Mouse (Mus musculus) cerebellum, adult 8-10 months (tissue): ENCODE measurements at regions not wholly inside any gene's neighbourhood (a gene's known extent, or its start where the extent isn't known, plus 50 kb on each side); places are given as distances from the start of the nearest gene placed in this dataset.
A peak's percentile ranks its signal among the peaks of the same experiment; 100 is the strongest.

Experiments
- DNase-seq: peaks from one replicate; pipeline ENCODE4 v3.0.0; 2022

DNA sequence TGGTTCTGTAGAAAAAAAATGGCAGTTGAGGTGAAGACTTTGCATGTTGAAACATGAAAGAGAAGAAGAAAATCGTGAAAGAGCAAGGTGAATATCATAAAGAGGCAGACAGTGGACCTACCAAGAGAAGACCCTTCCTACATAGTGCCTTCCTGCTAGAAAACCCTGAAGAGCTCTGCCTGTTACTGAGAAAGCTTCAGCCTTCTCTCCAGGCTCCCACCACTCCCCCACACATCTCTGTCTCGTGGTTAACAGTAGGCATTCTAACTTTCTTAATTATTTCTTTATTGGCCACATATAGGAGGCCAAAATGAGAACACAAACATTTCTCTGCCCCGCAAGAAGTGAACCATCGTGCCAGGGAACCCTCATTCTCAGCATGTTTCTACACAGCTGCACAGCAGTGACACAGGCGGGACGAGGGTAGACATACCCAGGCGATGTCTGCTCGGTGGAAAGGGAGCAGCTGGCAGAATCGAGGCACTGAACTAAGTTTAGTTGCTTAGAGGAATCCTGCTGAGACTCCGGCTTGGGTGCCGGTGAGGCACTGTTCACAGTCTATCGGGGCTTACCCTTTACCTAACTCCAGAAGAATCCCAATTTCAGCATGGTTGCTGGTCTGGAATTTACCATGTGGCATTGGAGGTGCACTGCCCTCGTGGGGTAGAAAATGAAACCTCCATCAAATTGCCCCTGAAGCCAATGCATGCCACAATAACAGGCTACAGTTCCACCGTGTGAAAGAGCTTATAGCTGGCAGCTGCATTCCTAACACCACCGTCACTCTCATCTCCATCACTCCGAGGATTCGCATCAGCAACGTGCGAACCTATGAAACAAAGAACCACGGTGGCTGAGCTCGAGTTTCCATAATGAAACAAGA is 260.4 kb upstream of the Tsc22d2 start:
- no peak for DNase-seq

DNA sequence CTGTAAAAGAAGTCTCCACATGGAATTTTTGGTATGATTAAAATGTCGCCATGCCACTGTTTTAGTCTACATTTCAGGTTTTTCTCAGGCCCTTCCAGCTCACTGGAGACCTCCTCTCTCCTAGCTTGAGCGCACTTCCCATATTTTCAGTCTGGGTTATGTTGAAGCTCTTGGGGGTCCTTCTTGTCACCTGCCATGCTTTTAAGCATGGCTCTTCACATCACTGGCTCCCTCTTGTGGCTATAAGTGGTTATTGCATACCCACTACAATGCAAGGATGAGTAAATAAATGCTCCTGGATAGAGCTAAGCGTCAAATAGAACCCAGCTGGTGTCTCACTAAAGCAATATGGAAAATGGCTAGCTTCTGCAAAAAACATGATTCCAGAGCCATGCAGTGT is 255.1 kb upstream of the Tsc22d2 start:
- DNase-seq, result no peak

DNA sequence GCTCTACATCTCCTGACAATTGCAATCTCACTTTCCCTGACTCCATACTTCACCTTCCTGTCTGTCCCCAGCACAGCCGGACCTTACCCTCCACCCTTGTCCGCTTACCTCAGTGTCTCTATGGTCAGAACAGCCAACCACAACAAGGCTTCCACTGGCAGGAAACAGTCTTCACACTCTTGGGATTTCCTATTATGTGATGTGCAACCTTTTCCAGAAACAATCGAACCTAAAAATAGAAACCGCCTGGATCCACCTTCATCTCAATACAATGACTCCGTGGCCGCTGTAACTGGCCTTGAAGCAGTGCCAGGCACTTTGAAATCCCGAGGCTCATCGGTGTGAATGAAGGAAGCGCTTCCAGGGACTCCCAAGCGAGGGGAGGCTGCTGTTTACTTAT is 252.3 kb upstream of the Tsc22d2 start:
- DNase-seq, result no peak

DNA sequence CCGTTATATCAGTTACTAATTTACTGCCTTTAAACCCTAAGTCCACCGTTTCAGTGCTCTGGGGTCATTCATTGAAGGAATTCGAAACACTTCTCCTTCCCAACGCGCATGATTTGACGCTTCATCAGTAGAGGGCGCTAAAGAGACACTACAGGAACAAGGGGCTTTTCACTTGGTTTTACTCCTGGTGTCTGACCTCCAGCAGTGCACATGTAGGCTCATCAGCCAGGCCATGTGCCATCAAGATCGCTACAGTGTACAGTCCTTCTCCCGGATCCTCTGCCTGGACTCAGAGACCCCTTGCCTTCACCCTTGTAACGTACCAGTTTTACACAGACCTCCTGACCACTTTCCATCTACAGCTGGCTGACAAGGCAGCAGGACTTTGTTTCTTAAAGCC is 250.7 kb upstream of the Tsc22d2 start:
- DNase-seq, result peak; percentile 53

DNA sequence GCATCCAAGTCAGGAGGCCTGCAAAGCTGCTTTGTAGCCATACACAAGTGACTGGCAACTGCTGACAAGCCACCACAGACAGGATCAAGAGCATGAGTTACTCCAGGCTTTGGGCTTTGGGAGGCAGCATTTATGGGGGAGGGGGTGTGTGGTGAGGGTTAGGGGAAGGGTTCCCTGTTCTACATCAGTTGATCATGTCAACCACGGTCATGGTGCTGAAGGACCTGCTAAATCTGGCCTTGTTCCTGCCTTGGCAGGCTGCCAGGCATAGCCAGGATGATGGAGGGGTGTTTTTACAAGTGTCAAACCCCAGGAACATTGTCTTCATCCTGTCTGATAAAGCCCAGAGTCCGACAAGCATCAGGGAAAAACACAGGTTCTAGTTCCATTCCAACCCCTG is 247.9 kb upstream of the Tsc22d2 start:
- DNase-seq, result no peak

DNA sequence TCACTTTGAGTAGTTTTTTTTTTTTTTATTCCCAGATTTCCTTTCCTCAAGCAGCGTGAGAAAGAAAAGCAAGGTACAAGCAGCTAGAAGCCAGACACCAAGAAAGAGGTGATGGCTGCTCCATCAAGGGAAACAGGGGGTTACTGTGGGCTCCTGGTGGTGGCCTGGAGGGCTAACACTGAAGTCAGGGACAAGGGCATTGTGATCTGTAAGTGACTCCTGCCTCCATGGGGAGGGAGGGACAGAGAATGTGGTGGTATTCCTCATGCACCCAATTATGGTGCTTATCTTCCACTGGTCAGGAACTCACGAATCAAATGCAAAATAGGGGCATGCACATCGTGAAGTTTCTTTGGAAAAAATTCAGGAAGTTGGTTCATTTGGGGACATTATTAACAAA is 247.4 kb upstream of the Tsc22d2 start:
- DNase-seq, result no peak

DNA sequence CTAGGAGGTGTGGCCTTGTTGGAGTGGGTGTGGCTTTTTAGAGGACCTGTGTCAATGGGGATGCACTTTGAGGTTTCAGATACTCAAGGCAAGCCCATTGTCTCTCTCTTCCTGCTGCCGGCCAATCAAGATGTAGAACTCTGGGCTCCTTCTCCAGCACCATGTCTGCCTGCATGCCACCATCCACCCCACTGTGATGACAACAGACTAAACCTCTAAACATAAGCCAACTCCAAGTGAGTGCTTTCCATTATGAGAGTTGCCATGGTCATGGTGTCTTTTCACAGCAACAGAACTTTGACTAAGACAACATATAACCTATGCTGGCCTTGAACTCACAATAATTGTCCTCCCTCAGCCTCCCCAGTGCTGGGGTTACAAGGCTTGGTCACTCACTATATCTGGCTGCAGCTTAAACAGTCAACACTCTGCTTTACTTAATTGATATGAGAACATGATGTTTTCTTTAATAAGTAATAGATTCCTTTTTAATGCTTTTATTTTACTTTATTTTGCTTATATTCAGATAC is 246.7 kb upstream of the Tsc22d2 start:
- no peak for DNase-seq

DNA sequence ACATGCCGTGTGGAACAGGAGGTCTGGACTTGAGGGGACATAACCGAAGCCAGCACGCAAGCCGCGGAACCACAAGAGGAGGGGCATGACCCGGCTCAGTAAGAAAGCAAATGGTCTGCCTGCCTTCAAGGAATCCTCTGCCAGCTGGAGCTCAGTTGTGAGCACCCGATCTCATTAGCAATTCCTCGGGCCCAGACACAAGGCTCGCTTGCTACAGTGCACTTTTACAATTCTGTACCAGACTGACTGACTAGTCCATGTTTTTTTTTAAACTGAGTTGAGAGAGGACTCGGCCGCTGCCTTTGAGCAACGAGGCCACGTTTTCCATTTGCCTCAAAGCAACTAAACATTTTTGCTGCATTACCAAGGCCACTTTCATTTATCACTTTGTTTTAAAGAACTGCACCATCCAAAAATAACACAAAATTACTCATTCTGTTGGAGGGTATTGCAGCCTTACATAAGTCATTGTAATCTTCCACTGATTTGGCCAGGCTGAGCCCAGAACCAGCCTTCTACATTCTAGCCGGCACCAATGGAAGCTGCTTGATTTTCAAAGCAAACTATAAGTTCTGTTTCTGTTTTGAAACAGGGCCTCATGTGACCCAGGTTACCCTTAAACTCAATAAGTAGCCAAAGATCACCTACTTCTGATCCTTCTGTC is 245.9 kb upstream of the Tsc22d2 start:
- DNase-seq, result no peak

DNA sequence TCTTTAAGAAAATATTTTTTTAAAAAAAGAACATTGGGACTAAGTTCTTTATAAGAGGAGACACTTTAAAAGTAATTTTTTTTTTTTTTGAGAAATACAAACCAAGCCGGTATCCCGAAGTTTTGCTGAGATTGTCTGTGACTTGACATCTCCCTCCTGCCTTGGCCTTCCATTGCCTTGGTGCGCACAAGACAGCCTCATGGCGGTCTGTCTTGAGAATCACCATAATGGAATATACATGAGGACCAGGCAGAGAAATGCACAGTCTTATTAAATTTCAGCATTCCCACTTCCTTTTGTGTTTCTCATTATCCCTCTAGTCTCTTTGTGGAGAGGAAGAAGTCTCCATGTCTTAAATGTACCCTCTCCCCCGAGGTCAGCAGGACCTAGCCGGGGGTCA is 244.7 kb upstream of the Tsc22d2 start:
- DNase-seq, result no peak

DNA sequence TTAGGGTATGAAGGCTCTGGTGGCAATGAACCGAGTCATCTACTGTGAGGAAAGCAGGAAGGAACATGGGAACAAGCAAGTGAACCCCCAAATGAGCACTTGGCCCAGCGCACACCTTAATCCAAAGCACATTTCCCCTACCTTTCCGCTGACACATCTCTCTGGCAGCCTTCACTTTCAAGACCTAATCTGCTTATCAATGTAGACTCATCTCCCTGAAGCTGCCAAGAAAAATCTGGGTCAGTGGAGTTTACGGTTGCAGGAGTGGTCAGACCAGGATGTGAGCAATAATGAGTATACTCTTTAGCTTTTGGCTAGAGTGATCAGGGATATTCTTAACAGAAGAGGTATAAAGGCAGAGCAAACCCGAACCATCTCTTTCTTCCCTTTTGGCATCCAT is 242.4 kb upstream of the Tsc22d2 start:
- DNase-seq, result no peak

DNA sequence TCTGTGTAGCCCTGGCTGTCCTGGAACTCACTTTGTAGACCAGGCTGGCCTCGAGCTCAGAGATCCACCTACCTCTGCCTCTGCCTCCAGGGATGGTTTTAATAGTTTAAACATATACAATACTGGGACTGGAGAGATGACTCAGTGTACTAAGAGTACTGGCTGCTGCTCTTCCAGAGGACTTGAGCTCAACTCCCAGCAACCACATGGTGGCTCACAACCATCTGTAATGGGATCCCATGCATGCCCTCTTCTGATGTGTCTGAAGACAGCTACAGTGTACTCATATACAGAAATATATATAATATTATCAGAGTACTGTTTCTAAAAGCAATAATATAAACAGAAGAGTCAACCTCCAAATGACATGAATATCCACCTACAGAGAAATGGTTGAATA is 240.7 kb upstream of the Tsc22d2 start:
- DNase-seq, result no peak

DNA sequence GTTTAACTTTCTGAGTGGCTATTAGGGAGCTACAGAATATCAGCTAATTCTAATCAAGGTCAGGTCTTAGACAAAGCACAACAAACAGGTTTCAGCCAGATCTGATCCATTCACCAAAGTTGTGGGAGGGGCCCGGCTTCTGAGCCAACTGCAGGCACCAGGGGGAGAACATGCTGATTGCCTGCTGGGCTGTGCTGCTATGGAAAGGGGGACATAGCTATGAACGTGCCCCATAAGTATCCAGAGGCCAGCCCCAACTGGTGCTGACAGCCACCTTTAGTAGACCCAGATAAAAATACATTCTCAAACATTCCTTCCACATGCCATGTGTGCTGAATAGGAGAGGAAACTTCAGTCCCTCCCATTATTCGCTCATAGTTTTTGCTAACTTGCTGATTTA is 232.8 kb upstream of the Tsc22d2 start:
- DNase-seq, result no peak

DNA sequence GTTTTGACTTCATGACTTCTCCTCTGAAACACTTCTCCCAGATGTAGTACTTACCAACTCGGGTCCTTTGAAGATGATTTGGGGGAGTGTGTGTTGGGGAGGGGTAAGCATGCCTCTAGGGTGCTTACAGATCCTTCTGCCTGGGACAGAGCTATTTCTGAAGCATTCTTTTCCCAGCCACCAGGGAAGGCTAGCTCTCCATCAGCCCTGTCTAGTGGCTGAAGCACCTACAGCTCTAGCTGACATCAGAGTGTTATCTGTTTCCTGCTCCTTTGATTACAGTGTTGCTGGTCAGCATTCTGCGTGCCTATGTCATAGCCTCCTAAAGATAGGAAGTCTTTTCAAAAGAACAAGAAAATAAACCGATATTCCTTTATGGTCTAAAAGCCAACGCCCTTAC is 232.2 kb upstream of the Tsc22d2 start:
- DNase-seq, result no peak

DNA sequence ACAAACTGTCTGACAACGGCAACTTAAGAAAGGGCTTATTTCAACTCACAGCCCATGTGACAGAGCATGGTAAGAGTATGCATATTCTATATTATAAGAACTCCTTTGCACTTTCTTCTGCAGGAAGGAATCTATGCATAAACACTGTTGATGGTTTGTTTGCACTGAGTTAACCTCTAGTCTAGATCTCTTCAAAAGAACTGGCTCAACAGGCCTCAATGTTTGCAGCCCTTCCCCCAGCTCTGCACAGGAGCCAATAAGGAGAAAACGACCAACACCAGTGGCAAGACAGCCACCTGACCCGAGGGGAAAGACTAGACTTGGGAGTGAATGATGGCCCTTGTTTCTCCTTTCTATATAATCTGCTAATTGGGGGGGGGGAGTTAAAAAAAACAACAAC is 231.2 kb upstream of the Tsc22d2 start:
- no peak for DNase-seq

DNA sequence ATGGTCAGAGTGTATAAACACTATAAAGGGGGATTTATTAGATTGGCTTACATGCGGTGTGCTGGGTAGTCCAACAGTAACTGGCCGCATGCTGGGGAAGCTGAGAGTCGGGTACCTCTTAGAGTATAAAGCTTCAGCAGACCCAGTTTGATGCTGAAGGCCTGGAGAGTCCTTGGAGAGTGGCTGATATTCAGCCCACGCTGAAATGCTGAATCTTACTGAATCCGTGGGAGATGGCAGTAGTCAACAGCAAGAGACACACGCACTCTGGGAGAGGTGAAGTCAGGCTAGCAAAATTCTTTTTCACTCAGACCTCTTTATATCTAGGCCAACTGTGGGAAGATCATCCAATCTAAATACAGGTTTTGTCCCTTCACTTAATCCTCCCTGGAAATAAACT is 214.1 kb upstream of the Tsc22d2 start:
- DNase-seq, result no peak

DNA sequence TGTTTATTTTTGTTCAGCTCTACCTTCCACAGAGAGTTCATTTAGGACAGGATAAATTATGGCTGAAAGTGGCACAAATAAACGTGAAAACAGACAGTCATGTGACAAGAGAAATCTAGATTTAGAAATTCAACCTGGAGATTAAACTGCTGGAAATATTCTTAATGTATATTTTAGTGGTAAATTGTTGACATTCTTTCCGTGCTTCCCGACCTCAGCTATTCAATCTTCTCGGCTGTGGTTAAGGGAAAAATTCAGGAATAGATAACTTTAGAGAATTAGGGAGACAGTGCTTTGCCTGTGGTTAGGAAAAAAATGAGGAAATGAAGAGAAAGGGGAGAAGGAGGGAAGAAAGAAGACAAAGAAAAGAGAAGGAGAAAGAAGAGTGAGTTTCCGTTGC is 211.7 kb upstream of the Tsc22d2 start:
- DNase-seq, result no peak

DNA sequence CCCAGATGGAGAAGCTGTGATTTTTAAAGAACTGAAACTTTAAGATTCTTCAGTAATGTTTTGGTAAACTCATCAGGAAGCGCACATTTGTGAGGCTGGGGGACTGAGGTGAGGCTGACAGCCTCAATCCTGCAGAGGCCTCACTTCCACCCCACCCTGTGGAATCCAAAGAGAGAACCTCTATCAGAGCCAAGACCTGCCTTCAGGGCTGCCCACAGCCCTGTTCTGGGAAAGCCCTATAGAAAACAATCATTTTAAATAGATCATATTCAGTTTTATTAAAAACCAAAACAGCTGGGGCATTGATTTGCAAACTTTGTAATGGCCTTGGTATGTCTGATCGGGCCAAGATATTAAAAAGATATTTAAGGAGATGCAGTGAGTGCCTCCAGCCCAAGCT is 210.7 kb upstream of the Tsc22d2 start:
- no peak for DNase-seq

DNA sequence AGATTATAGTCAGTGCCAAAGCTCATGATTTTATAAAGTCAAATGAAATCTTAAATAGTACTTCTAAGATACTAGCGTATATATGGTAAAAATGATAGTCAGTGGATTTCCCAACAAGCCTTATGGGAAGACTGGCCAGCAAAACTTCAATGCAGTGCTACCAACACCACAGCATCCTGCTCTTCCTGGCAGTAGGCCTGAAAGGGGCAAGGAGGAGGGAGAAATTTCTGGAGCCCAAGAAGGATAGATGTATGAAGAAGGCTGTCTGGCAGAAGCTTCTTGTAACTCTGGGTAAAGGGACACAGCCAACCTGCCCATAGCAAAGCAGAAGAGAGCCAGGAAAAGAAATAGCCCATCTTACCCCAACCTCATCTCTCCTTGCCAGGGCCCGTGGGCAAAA is 209.0 kb upstream of the Tsc22d2 start:
- DNase-seq, result no peak

DNA sequence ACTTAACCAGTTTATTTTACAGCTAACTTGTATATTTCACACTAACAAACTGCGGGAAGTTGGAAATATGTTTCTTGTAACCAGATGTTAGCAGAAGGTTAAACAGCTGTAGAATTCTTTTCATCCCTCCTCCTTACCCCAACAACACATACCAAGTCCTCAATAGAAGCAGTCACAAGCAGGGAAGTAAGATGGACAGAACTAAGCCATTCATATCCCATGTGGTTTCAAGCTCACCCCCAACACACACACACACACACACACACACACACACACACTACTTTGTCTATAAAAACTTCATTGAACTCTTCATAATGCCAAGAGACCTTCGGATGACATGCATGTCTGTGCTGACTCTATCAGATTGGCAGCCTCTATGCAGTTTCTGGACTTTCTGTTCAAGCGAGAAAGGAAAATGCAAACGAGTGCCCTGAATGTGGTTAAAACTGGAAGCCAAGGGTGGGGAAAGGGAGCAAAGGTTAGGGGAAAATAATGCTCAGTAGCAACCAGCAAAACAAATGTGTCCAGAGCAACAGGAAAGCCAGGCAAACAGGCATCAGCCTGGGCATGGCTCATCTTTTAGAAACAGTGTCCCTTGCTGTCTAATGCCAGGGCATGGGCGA is 207.6 kb upstream of the Tsc22d2 start:
- DNase-seq, result no peak

DNA sequence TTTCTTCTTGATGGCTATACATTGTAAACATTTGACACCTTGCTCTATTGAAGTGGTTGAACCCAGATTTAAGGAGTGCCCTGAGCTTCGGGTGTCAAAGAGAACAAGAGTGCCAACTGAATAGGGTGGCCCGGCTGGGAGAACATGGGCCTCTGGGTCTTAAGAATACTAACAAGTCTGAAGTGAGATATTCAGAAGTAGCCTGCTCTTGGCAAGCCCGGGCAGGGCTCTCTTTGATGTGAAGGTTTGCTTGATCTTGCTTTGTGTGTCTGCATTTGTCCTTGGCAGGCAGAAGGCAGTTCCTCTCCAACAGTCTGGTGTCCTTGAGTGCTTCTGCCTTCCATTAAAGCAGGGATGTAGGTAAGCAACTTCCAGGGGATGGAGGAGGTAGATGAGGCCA is 203.5 kb upstream of the Tsc22d2 start:
- DNase-seq, result no peak

DNA sequence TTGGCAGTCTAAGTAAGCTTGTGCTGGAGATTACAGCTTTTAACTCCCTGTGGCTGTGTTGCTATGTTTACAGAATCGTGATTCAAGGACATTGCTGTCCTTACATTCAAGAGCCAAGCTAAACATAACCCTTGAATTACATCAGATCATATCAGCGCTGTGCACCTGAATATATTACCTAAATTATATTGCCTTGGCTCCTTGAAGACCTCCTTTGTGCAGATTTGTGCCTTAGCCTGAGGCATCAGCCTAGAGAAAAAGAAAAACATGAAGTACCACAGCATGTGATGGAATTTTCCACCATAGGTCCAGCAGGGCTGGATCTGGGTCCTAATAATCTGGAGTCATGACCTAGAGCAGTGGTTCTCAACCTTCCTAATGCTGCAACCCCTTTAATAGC is 189.8 kb upstream of the Tsc22d2 start:
- DNase-seq, result no peak

DNA sequence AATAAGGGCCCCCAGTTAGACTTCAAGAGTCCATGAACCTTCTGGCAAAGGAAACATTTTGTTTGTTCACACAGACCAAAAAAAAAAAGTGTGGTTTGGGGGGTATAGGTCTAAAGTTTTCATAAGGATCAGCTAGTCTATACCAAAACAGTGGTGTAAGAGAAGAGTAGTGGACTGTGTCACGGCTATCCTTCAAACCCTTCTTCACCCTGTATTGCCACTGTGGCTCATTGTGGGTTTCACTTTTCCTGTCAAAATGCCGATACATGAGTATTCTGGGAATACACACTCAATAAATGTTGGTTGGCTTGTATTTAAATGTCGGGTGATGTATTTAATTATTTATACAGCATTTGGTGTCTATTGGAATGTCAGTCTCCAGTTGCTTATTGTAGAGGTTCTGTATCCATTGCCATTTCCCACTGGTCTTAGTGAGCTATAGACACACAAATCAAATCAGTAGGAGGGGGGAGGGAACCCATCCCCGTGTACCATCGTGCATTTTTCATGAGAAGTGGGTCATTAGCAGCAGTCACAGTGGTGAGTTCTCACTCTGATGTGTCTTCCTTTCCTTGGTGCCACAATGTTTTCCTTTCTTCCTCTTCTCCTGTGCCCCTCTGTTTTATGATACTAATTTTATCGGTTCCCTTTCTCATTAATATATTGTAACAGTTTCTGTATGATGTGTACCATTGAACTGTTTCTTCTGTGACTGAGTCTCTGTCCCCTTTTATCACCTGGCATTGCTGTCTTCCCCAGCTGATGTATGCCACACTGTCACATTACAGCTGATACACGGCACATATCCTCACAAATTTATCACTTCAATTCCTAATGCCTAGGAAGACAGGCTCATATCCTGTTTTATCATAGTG is 187.8 kb upstream of the Tsc22d2 start:
- DNase-seq, result no peak

DNA sequence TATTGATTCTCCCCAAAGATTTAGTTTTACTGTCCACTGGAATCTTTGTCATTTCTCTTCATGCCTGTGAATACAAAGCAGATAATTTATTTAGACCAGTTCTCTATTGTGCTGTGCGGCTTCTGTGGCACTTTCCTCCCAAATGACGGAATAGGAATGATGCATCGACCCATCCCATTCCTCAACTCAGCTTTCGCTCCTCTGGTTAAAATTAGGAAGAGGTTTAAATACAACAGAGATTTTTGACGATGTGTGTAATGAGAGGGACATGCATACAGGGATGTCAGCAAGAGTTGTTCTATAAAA is 187.2 kb upstream of the Tsc22d2 start:
- no peak for DNase-seq
